Mouse (Mus musculus) cerebellum, adult 11-12 months (tissue): Measurements from ENCODE around the gene Grk3.

Experiments used
- DNase-seq: peaks from one replicate; pipeline ENCODE4 v3.0.0; 2022

The Grk3 gene

DNA sequence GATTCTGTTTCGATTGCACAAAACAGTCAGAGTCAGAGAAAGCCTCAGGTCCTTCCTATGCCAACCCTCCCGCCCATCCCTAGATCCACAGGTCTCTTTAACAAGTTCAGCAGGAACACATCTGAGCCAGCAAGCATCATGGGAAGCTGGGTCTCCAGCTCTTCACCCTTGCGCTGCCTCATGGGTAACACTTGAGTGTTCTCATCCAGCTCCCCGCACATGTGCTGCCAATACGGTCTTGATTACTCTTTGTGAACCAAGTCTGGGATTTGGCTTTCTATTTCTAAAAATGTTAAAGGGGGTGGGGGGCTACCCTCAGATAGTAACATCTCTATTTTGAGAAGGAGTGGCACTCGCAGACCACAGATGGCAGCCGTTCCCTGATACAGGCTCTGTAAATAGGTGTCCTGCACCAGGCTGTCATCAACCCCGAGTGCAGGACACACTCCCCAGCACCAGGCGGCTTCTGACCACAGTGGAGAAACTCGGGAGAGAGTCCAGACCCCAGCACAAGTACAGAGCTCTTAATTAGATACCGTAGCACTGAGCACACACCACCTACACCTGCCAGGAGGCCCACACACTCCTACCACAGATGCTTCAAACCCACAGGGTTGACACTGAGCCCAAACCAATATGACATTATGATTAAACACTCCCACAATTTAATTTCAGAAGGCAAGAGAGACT, 82.6 kb downstream of the Grk3 start:
- DNase-seq, result no peak

GRCm38 (mm10) chr5:112931901-112932300, 83.7 kb downstream of the Grk3 start:
- no peak for DNase-seq

DNA sequence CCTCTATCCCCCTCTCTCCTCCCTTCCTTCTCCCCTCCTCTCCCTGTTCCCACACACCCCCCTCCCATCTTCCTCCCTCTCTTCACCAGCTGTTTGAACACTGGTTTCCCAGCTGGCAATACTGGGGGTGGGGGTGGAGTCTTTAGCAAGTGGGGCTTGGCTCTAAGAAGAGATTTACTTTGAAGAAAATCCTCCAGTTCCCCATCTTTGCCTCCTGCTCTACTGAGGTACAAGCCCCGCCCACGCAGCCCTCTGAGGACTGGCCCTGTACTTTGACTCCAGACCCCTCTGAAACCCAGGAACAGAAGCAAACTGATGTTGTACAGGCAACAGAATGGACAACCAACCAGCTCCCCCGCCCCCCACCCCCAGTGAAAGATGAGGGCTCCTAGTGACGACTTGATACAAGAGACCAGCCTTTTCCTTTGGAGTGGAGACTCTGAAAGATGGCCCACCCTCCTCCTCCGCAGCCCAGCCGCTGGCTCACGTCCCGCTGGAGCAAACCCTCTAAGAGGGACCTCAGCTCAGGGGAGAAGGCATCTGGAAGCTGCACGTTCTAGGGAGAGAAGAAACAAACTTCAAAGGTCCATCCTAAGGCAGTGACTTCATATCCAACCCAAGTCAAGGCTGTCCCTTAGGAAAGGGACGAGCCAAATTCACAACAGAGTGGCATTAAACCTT, 87.2 kb downstream of the Grk3 start:
- DNase-seq, result no peak

GRCm38 (mm10) chr5:112925422-112925821, 90.2 kb downstream of the Grk3 start:
- no peak for DNase-seq

GRCm38 (mm10) chr5:112924806-112925205, 90.8 kb downstream of the Grk3 start:
- DNase-seq, result no peak

- DNase-seq, result no peak
Observed at GRCm38 (mm10) chr5:112923841-112924240, 91.8 kb downstream of the Grk3 start.

GRCm38 (mm10) chr5:112921914-112922313, 93.7 kb downstream of the Grk3 start:
- DNase-seq, result no peak

DNA sequence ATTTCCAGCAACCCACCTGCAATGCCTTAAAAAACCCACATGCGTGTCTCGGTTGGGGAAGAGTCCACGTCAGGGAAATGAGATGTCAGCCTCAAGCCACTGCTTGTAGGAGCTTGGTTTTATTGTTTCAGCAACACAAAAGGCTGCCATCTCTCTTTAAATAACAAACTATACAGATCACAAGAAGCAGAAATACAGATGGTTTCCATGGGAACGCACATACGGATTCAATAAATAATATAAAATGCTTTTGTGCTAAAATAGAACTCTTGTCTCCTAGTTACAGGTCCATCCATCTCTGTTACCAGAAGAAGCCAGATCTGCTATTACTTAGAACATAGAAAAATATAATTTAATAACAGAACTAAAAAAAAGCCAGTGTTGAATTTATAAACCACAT, 105.2 kb downstream of the Grk3 start:
- no peak for DNase-seq

- DNase-seq, result no peak
Observed at GRCm38 (mm10) chr5:112908169-112908614, 107.4 kb downstream of the Grk3 start.

DNA sequence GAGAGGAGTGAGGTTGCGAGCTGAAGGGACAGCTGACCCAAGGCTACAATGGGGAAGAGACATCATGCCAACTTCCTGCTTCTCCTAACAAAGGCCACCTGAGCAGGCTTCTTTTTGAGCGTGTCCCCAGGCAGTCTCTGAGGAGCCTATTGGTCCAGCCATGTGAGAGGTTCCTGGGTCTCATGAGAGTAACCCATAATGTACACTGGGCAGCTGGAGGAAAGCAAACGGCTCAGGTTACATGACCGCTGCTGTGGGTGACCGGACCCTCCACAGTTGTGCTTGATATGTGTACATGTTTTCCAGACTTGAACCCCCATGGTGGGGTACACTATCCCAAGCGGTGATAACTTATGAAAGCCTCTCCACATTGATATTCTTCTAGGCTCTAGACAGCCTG, 108.1 kb downstream of the Grk3 start:
- DNase-seq, result no peak

DNA sequence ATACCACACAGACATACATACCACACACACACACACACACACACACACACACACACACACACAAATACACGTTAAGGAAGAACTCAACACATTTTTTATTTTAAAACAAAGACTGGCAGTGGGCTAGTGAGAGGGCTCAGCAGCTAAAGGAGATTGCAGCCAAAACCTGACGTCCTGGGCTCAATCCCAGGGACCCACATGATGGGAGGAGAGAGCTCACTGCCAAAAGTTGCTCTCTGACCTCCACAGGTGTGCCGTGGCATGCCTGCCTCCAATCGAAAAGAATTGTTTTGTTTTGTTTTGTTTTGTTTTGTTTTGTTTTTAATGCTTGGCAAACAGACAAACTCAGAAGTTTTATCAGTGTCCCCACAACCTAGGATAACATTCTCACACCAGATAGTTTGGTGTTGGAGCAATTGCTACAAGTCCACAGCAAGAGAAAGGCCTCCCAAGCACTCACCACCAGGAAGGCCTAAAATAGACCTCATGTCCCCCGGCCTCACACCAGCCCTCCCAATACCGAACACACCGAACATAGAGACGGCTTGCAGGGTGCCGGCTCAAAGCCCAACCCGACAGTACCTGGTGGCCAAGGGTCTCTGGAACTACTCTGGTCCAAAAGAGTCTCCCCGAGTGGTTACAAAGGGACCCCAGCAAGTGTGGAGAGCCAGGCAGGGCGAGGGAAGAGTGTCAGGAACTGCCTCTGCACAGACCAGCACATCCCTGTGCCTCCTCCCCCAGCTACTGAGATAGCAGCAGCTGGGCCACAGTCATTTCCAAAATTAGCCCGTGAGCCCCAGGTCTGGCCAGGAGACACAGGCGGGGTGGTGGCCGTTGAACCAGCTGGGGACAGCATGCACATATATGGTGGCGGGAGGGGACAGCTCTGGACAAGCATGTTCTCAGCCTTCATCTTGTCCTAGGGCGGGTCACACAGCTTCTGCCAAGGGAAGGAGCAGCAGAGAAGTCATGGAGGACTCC, 119.6 kb downstream of the Grk3 start, which contains the start of gene Myo18b:
TSS of gene Myo18b (minus strand) at position 689 of the 981 bp plus-strand sequence.
- no peak for DNase-seq

- DNase-seq, result no peak
Observed at GRCm38 (mm10) chr5:112893462-112894060, 122.0 kb downstream of the Grk3 start.

DNA sequence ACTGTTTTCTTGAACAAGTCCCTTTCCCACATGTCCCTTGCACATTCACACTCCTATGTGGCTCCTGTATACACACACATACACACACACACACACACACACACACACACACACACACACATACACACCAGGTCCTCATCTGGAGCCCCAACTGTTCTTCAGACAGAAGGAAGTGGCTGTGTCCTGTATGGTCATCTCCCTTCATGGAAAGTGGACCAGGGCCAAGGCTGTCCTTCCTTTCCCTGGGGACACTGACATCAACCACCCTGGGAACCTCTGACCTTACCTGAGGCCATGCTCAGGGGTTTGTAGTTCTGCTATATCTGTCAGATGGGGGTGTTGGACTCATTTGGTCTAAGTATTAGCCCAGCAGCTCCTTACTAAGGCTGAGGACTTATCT, 123.2 kb downstream of the Grk3 start:
- DNase-seq, result no peak

DNA sequence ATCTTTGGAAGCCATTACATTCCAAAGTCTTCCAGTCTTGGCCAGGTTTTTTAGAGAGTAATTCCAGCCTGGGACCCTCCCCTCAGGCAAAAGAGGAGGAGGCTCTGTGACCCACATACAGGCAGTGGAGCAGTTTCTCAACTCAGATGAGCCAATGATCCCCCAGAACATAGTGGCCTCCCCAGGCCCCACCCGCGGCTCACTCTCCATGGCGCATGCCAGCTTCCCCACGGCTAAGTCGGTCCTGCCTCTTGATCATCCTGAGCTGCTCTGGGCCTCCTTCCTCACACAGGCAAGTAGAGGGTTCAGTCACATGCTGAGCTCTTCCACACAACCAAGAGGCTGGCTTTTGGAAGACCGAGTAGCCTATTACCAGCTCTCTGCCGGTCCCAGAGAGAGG, 126.9 kb downstream of the Grk3 start:
- no peak for DNase-seq

DNA sequence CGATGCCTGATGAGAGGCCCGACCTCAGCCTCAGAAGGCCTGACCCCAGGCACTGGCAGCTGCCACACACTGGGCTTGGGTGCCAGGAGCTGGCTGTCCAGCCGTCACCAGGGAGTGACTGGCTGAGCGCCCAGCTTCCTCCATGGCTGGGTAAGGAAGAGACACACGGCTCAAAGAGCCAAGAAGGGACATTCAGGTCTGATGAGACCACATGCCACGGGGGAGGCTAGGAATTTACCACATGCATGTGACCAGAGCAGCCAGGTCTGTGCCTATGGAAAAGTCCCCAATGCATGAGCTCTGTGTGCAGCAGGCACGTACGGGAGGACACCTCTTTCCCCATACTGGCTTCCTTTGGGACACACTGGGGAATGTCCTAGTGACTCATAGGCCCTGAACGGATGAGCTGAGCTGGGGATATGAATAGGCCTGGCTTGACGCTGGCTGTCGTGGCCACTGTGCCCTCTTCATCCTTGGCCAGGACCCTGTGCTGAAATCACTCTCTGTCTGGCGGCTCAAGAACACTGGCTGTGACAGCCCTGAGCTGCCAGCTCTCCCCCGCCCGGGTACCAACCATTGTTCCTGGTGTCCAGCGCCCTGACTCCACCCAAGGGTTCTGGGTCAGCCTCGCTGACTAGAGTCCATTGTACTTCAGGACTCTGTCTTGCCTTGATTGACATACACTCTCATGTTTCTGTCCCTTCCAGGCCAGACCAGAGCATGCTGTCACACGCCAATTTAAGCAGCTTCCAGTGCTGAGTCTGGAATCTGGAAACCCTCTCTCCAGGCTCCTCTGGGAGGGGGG, 128.7 kb downstream of the Grk3 start:
- peak; percentile 72 for DNase-seq

DNA sequence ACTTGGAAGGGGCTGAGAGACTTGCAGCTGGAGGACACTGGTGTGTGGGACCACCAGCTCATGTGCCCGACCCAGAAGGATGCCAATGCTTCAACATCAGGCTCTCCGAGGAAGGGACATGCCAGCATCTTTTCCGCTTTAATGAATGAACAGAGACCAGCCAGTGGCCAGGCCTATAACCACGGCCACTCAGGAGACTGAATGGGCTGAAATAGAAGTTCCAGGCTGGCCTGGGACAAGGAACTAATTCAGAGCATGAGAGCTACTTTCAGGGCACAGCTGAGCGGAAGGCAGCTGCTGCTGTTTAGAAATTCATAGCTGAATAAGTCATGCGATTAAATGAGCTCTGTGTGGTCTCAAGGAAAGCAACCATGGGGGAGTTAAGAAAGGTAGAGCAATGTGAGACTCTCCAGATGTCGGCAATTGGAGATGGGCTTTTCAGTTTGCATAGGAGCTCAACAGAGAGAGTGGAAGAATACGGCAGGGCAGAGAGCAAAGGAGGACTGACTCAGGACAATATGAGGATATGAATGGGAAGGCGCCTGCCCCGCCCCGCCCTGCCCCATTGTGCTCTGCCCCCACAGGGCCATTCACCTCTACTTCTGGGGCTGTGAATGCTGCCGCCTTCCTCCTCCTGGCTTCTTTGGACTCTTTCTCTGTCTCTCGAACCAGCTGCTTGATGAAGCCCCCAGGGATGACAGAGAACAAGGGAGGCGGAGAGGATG, 138.0 kb downstream of the Grk3 start:
- no peak for DNase-seq

DNA sequence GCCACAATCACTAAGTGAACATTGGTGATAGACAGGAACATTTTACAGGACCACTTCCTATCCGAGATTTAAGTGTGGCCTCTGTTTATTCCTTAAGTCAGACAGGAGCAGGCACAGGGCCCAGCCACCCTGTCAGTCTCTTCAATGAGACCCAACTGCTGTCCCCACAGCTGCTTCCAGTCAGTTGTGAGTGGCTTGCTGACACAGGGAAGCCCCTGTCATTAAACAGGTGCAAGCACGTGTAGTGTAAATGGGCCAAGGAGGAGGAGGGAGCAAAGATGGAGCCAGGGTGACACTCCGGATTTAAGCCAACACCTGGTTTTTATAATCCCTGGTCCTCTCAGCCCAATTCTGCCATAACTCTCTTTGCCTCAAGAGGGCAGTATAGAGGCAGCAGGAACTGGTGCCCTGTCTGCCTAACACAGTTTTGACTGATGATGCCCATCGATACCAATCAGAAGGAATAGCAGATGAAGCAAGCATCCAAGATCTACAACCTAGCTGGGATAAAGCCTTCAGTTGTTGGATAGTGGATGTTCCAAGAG, 138.7 kb downstream of the Grk3 start:
- DNase-seq, result peak; percentile 51

DNA sequence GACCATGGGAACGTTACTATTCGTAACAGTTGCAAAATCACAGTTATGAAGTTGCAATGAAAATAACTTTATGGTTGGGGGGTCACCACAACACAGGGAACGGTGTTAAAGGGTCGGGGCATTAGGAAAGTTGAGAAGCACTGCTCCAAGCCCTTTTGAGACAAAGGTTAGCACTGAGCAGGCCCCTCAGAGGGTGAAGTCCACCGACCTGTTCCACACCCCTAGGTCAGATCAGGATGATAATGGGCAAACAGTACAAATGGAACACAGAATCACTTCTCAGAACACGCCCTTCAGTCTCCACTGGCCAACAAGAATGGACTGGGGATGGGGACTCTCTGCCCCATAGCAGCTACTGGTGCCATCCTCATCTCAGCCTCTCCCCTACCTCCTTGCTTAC, 142.6 kb downstream of the Grk3 start:
- no peak for DNase-seq

- peak; percentile 47 for DNase-seq
Observed at GRCm38 (mm10) chr5:112870729-112871128, 144.9 kb downstream of the Grk3 start.

GRCm38 (mm10) chr5:112868620-112869019, 147.0 kb downstream of the Grk3 start:
- no peak for DNase-seq
